Mouse (Mus musculus): ENCODE data around the gene Tsen34. TPM values are rescaled to one million over a fixed set of nuclear protein-coding genes. Genes with fewer than 3 reads are reported as not detected.
"Not testable (repeated sequence)": the region's sequence is repeated elsewhere in the genome, so short reads cannot be mapped to it uniquely, and the experiment has no call there.

The Tsen34 gene
- total RNA-seq, 2 experiments from 2014 or later = 99.5 to 113 TPM

- not testable (repeated sequence) for DNase-seq
Observed at GRCm38 (mm10) chr7:3720268-3720667, 27.6 kb downstream of the Tsen34 start, which contains the start of gene Pirb. Pirb (minus strand) TSS chr7:3720391.

GRCm38 (mm10) chr7:3725459-3725858 lies 32.8 kb downstream of the Tsen34 start:
- not testable (repeated sequence) for DNase-seq

- not testable (repeated sequence) for DNase-seq
Observed at GRCm38 (mm10) chr7:3732675-3733074, 40.0 kb downstream of the Tsen34 start.

Small RNA genes within 50 kb of the gene (microRNA-seq; reads per million reads assigned to microRNA genes)
- gene Mir3572 = 2.7 reads per million, percentile 5 among the genes with 10 or more reads in this experiment

Other genes with a start within 250 kb of the Tsen34 start
- gene Tarm1, start 190.2 kb upstream of the Tsen34 start, total RNA-seq (2021) = 1 to 10 TPM; 1.2 to 1.8 TPM
- not detected for gene Oscar, start 76.7 kb upstream of the Tsen34 start, total RNA-seq (2021)
- 100 to 1,000 TPM; 710 to 713 TPM for gene Ndufa3, start 75.5 kb upstream of the Tsen34 start, total RNA-seq (2021)
- gene Tfpt, start 62.9 kb upstream of the Tsen34 start, total RNA-seq (2021) = 10 to 100 TPM; 26.3 to 29.6 TPM
- gene Prpf31, start 62.9 kb upstream of the Tsen34 start, total RNA-seq (2021) = 10 to 100 TPM; 44.8 to 49.5 TPM
- gene Cnot3, start 47.6 kb upstream of the Tsen34 start, total RNA-seq (2021) = 10 to 100 TPM; 47.5 to 47.6 TPM
- gene Leng1, start 27.0 kb upstream of the Tsen34 start, total RNA-seq (2021) = 10 to 100 TPM; 14.0 to 15.0 TPM
- gene Tmc4, start 15.3 kb upstream of the Tsen34 start, total RNA-seq (2021) = 10 to 100 TPM in 1 of 2 experiments, 1 to 10 TPM in 1; 8.7 to 11.6 TPM
- gene Mboat7, start 660 bp downstream of the Tsen34 start, total RNA-seq (2021) = 10 to 100 TPM; 62.4 to 66.6 TPM
- gene Rps9, start 11.1 kb downstream of the Tsen34 start, total RNA-seq (2021) = 1,000 to 10,000 TPM; 1,002 to 1,021 TPM
- gene Pirb, start 27.5 kb downstream of the Tsen34 start, total RNA-seq (2021) = 1 to 10 TPM; 1.8 to 2.6 TPM
- under 1 TPM in 1 of 2 experiments, not detected in 1; 0.26 TPM for gene Gm15448, start 132.8 kb downstream of the Tsen34 start, total RNA-seq (2021)
- under 1 TPM; 0.10 to 0.26 TPM for gene Pira2, start 152.2 kb downstream of the Tsen34 start, total RNA-seq (2021)
- gene Gm14548, start 205.3 kb downstream of the Tsen34 start, total RNA-seq (2021) = under 1 TPM in 1 of 2 experiments, not detected in 1; 0.20 TPM
- gene Lilra6, start 222.6 kb downstream of the Tsen34 start, total RNA-seq (2021) = under 1 TPM; 0.56 to 0.70 TPM